Mouse (Mus musculus): ENCODE measurements around the gene Olfr286.

Gene Olfr286

GRCm38 (mm10) chr15:98234350-98234749, at the start of gene Olfr286:
Gene Olfr286 (minus strand): TSS chr15:98234450.
- DNase-seq: no peak

GRCm38 (mm10) chr15:98257776-98258175, 23.5 kb upstream of the Olfr286 start:
- no peak for DNase-seq

- no peak for DNase-seq
Measured at GRCm38 (mm10) chr15:98257193-98257592, 22.9 kb upstream of the Olfr286 start, which contains the start of gene H1fnt. Gene H1fnt (minus strand): TSS chr15:98257293.

GRCm38 (mm10) chr15:98256271-98256670, 22.0 kb upstream of the Olfr286 start:
- DNase-seq: peak; percentile 5 to 21

GRCm38 (mm10) chr15:98235442-98235841, 1.2 kb upstream of the Olfr286 start:
- no peak for DNase-seq

GRCm38 (mm10) chr15:98226096-98226495, 8.2 kb downstream of the Olfr286 start:
- no peak for DNase-seq

GRCm38 (mm10) chr15:98225610-98226009, 8.6 kb downstream of the Olfr286 start:
- DNase-seq: no peak

- no peak for DNase-seq
Measured at GRCm38 (mm10) chr15:98222377-98222776, 11.9 kb downstream of the Olfr286 start.

- no peak for DNase-seq
Measured at GRCm38 (mm10) chr15:98220877-98221276, 13.4 kb downstream of the Olfr286 start, which contains the start of the genes Gm44579 and Olfr287. Gene Gm44579 (minus strand): TSS chr15:98220977. Gene Olfr287 (minus strand): TSS chr15:98221056.

- peak; percentile 7 to 30 for DNase-seq
Measured at GRCm38 (mm10) chr15:98214130-98214529, 20.1 kb downstream of the Olfr286 start.

GRCm38 (mm10) chr15:98213336-98213870, 20.8 kb downstream of the Olfr286 start:
- peak; percentile 4 to 34 for DNase-seq

- DNase-seq: no peak
Measured at GRCm38 (mm10) chr15:98209676-98210075, 24.6 kb downstream of the Olfr286 start.

GRCm38 (mm10) chr15:98195442-98195841, 38.8 kb downstream of the Olfr286 start, which contains the start of gene Olfr288:
Gene Olfr288 (minus strand): TSS chr15:98195542.
- no peak for DNase-seq

- no peak for DNase-seq
Measured at GRCm38 (mm10) chr15:98184456-98184855, 49.8 kb downstream of the Olfr286 start.

GRCm38 (mm10) chr15:98181856-98182570, 52.2 kb downstream of the Olfr286 start:
- no peak for DNase-seq

GRCm38 (mm10) chr15:98181132-98181711, 53.0 kb downstream of the Olfr286 start:
- peak; percentile 93 to 95 for DNase-seq

- no peak for DNase-seq
Measured at GRCm38 (mm10) chr15:98180567-98181131, 53.6 kb downstream of the Olfr286 start.

- DNase-seq: no peak
Measured at GRCm38 (mm10) chr15:98177320-98177719, 56.9 kb downstream of the Olfr286 start.
